14 mouse cellular contexts compared by ENCODE assay signal in genomic region chr6:143535265-143535664, GRCm38 (mm10).
DNase-seq lines count a peak whose midpoint lies in the region; ATAC-seq and TF ChIP-seq lines count a peak whose summit lies in the region.
"Had no signal": no experiment of that assay in that cellular context is flagged by ENCODE, and none has a peak within 500 bp of the region (broad histone marks: within the 10 kb centered on the region; RNA-seq: fewer than 3 reads in every experiment).

No protein-coding gene starts in this region.

- no peak for TF ChIP-seq CTCF in left cerebral cortex, adult 2 months (IDR thresholded peaks at IDR 0.05)
- TF ChIP-seq CTCF in cortical plate, adult 2 months (IDR thresholded peaks at IDR 0.05; ENCODE audit: extremely low read depth, insufficient read depth, low read length): no peak

- peak in 1 of 2 experiments; percentile 26 for DNase-seq in left cerebral cortex, adult 2 months (ENCODE audit: extremely low spot score in 1 of 2, low spot score in 2 of 2)
- DNase-seq in left cerebral cortex, postnatal 4 days: no peak
- peak; percentile 20 for DNase-seq in 3T3-L1 (ENCODE audit: low read depth, low spot score)
- peak; percentile 36 for DNase-seq in right cerebral cortex, postnatal 25 days
- no peak for DNase-seq in natural killer cell, adult 2 months (ENCODE audit: low spot score in 2 of 2)
- DNase-seq: adrenal gland, adult 8-10 months; heart, adult 18-20 months; heart, postnatal 36 days; kidney, postnatal 14 days; spleen, adult 18-20 months had no signal

- H3K27ac ChIP-seq in left cerebral cortex, adult 2 months: no peak overlapping the region; the same call in 1 of the 2 replicates
- H3K27ac ChIP-seq in cortical plate, adult 2 months (ENCODE audit: insufficient read depth, low read length): no peak overlapping the region
- no peak overlapping the region for H3K27ac ChIP-seq in hindbrain, embryonic 13.5 days
- H3K27ac ChIP-seq: liver, embryonic 14.5 days had no signal

- no peaks in the 10 kb centered on the region for H3K9me3 ChIP-seq in hindbrain, embryonic 13.5 days

- H3K4me3 ChIP-seq in left cerebral cortex, adult 2 months: peak overlapping the region; percentile 42; the same call in 1 of the 2 replicates
- H3K4me3 ChIP-seq in cortical plate, adult 2 months (ENCODE audit: insufficient read depth, low read length): peak overlapping the region; percentile 35; the same call in 1 of the 2 replicates
- H3K4me3 ChIP-seq in hindbrain, embryonic 13.5 days: no peak overlapping the region

- H3K4me2 ChIP-seq in hindbrain, embryonic 13.5 days: no peak overlapping the region

- ATAC-seq in hindbrain, embryonic 13.5 days (ENCODE audit: low FRiP score): no peak
- ATAC-seq: inflammation-experienced regulatory T-cells, adult 6 months had no signal

- no peak overlapping the region for H3K9ac ChIP-seq in hindbrain, embryonic 13.5 days
- H3K9ac ChIP-seq: liver, embryonic 14.5 days had no signal

- WGBS in hindbrain, embryonic 13.5 days: 82% methylated on average over 12 of the region's 12 CpGs

- TF ChIP-seq POLR2A in cortical plate, adult 2 months (IDR thresholded peaks at IDR 0.05; ENCODE audit: extremely low read depth, insufficient read depth, low read length): no peak

- 0 out of 2 replicates have a peak, but pooled peaks cover 3% of the 10 kb centered on the region for H3K27me3 ChIP-seq in hindbrain, embryonic 13.5 days

- intact Hi-C loops in left cerebral cortex, adult 2 months (cut with DNase I): loop anchor here (2.0 kb wide), 1 partner anchor 120 kb away; no protein-coding TSS in a partner anchor
- intact Hi-C loops in left cerebral cortex, postnatal 4 days (cut with DNase I): no loop called here

- H3K36me3 ChIP-seq in hindbrain, embryonic 13.5 days: no peaks in the 10 kb centered on the region

- no peaks in the 10 kb centered on the region for H3K4me1 ChIP-seq in cortical plate, adult 2 months (ENCODE audit: control insufficient read depth, insufficient read depth, low read length)
- H3K4me1 ChIP-seq in hindbrain, embryonic 13.5 days (replicated peaks): peaks cover 12% of the 10 kb centered on the region

Comparison
In these comparisons a context has a peak if more than half of its experiments do, and no peak if none do; other contexts are left out.
1. DNase-seq: peak in 3T3-L1 (single experiment) and right cerebral cortex, postnatal 25 days (single experiment); none in left cerebral cortex, postnatal 4 days (single experiment) and natural killer cell, adult 2 months (0 of 2).